Mouse (Mus musculus) gonadal fat pad, adult 2 months (tissue): ENCODE data around the gene Rpl39. TPM values are rescaled to one million over a fixed set of nuclear protein-coding genes. Genes with fewer than 3 reads are reported as not detected.
"Not testable (repeated sequence)": the region's sequence is repeated elsewhere in the genome, so short reads cannot be mapped to it uniquely, and the experiment has no call there.

Experiments
- DNase-seq: peaks from one replicate; pipeline ENCODE4 v3.0.0-alpha.2; 2012; ENCODE audit warnings: low read depth
- polyA plus RNA-seq: library from polyadenylated mRNA; depleted of rRNA; stranded (reverse); fragments of >200 nt; gene quantifications from 2 replicates; pipeline ENCODE4 v1.2.3, GENCODE M21; 2012; rRNA removed

Rpl39 gene
- 89.9 and 144 TPM in 2 replicates for polyA plus RNA-seq

DNA sequence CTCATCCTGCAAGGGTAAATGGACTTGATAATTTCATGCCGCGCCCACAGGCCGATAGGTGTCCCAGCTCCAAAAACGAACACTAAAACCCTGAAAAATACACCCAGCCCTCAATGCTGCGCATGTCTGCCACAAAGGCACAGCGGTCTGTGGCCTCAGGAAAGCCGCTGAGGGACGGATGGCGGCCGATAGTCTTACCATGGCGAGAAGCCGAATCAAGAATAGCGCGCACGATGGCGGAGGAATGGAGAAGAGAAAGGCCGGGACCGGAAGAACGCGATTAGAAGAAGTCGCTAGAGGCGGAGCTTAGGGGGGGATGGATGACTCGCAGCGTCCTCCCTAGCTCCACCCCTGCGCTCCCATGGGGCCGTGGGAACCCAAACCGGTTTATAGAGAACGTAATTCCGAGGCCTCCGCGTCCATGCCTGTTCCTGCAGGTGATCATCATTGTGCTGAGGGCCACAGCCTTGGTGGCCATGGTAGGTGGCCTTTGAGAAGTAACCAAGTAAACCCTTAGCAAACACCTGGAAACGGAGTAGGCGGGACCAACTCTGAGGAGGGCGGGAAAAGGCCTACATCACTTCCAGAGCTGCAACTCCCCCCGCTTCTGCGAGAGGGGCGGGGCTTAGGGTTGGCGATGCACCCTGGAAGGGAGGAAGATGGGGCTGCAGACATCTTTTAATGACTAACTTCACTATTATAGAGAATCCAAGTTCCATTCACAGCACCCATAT lies at the start of gene Rpl39:
Gene Rpl39, minus strand, starts transcription at position 476 of the 734 bp plus-strand sequence.
- DNase-seq = no peak

DNA sequence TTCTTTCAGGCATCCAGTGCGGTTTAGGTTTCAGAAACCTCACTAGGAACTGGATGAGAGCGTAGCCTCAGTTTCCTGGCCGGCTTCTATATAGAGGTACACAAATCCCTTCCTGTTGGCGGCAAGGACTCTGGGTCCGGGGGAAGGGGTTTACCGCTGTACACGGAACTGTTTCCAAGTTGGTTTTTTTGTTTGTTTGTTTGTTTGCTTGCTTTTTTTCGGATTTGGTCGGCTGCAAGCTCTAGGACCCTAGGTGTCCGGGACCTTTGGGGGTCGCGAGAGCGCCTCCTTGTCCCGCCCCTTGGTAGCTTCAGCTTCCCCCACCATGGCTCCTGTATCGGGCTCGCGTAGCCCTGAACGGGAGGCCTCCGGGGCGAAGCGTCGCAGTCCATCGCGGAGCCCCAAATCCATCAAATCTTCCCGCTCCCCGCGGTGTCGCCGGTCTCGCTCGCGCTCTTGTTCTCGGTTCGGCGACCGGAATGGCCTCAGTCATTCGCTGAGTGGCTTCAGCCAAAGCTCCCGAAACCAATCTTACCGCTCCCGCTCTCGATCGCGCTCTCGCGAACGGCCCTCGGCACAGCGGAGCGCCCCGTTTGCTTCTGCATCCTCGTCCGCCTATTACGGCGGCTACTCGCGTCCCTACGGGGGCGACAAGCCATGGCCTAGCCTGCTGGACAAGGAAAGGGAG lies 41.6 kb upstream of the Rpl39 start, which contains the start of gene Nkap:
Gene Nkap, plus strand, starts transcription at position 125 of the 688 bp plus-strand sequence.
- DNase-seq = no peak

DNA sequence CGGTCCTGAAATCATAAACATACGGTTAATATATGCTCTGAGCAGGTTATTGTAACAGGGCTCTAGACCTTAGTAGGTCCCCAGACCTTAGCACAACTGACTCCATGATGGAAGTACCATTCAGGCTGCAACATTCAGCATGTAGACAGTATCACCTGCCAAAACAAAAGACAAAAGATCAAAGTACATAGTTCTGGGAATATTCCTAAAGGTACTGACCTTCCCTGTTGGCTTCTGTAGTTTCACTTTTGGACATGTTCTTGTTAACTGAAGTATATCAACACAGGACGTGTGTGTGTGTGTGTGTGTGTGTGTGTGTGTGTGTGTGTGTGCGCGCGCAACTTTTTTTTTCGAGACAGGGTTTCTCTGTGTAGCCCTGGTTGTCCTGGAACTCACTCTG lies 40.3 kb upstream of the Rpl39 start:
- DNase-seq = no peak

DNA sequence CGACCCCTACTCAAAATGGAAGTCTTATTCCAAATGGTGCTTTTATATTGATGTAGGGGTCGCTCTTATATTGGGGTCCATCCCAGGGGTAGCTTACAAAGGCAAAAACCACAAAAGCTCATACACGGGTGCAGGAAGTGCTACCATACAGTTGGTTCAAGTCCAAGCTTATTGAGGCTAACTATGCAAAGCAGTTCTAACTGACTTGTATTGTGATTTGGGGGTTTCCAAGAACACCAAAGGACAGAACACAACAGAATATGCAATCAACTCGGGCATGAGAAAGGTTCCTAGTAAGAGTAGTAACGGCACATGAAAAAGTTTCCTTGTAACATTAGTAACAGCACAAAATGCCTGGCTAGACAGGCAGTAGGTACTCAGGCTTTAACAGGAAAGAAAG lies 35.0 kb upstream of the Rpl39 start:
- DNase-seq = no peak

DNA sequence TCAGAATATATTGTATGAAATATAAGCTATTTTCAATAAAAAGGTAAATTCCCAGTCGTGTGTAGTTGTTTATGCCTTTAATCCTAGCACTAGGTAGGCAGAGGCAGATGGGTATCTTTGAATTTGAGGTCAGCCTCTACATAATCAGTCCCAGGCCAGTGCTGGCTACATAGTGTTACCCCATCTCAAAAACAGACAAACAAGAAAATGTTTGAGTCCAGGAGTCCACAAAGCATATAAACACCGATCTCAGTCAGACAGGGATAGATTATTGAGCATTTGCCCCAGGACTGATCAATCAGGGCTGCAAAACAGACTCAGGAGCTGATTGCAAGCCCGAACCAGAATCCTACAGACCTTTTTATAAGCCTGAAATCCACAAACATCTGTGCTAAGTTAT lies 34.4 kb upstream of the Rpl39 start:
- no peak for DNase-seq

DNA sequence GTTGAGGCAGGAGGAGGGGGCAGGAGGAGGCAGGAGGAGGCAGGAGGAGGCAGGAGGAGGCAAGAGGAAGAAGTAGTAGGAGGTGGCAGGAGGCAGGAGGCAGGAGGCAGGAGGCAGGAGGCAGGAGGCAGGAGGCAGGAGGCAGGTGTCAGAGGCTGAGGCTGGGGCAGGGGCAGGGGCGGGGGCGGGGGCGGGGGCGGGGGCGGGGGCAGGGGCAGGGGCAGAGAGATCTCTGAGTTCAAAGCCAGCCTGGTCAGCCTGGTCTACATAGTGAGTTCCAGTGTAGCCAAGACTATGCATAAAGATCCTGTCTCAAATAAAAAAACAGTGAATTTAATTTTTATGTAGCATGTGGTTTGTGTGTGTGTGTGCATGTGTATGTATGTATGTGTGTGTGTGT lies 31.9 kb upstream of the Rpl39 start:
- no peak for DNase-seq

DNA sequence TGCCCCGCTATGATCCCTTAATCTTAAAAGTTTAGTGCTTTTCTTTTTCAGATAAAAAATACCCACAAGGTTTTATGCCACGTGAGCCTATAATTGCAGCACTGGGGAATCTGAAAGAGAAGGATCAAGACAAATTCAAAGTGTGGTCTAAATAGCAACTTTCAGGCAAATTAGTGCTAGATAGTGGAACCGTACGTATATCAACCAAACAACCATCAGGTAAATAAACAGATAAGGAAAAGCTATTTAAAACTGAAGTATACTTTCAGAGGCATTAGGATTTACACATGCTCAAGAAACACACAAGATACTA lies 25.6 kb upstream of the Rpl39 start:
- DNase-seq = no peak

DNA sequence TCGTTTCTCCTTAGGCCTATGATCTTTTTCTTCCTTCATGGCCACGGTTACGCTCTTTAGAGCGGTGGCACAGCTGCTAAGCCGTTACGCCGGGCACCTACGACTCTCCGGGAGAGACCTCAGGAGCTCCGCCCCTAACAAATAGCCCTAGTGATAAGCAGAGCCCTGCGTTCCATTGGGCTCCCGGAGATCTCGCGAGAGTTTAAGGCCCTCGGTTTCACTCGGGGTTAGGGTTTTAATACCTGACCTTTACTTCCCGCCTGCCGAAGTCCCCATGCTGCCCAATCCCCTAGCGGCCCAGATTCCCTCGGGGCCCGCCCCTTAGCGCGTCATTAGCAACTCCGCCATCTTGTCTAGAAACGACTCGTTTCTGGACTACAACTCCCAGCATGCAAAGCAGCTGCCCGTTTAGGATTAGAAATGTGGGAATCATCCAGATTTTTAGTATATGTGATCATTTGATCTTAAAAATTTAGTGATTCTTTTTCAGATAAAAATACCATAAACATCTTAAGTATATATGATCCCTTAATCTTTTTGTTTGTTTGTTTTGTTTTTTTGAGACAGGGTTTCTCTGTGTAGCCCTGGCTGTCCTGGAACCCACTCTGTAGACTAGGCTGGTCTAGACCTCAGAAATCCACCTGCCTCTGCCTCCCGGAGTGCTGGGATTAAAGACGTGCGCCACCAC lies 25.1 kb upstream of the Rpl39 start, which contains the start of gene Upf3b:
Gene Upf3b, minus strand, starts transcription at position 130 of the 688 bp plus-strand sequence.
- peak; percentile 63 for DNase-seq

DNA sequence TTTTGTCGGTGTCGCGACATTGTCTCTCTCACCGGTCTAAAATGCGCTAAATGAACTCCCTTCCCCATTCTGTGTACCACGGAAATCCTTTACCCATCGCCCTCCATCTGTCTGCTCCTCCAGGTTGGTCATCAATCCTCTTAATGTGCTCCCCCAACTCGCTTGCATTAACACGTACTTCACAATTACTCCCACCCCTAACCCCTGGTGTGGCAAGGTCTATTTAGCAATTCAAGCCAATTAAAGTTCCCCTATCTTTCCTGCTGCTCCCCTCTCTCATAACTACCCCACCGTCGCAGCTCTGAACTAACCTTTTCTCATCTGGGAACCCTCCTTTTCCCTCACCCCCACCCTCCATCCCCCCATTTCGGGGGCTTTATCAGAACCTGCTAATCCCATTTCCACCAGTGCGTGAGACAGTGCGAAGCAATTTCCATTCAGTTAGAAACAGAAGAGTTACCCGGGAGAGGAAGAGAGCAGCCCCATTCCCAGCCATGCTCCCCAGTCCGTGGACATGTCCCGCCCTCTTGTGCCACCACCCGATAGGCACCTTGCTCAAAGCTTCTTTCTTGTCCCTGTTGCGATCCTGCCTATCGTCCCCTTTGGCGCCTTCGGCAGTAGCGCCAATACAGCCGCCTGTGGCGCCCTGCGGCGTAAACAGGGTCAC lies 24.5 kb upstream of the Rpl39 start:
- DNase-seq = no peak

DNA sequence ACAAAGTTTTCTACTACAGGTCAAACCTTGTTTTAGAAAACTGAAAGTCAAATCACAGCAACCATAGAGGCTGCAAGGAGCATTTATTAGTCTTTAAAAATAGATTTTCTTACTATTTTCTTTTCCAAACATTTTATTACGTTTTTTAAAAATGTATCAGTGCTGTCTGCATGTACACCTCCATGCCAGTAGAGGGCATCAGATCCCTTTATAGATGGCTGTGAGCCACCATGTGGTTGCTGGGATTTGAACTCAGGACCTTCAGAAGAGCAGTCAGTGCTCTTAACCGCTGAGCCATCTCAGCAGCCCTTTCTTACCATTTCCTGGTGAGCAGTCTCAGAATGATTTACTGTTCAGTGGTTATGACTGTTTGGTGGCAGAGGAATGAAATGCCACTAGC lies 18.6 kb upstream of the Rpl39 start:
- no peak for DNase-seq

DNA sequence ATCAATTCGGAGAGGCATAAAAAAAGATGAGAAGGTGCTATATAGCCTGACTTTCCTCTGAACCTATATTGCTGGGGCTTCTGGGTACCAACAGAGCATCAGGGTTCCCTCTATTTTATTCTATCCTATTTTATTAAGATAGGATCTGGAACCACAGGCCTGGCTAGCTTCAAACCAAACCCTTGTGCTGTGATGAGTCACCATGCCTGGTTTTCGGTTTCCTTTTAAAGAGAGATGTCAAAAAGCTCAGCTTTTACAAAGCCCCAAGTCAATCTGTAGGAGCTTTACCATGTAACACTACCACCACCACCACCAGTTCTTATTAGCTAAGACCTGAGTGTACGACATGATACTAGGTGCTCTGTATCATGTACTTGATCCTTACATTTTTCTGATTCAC lies 13.5 kb upstream of the Rpl39 start:
- DNase-seq = no peak

DNA sequence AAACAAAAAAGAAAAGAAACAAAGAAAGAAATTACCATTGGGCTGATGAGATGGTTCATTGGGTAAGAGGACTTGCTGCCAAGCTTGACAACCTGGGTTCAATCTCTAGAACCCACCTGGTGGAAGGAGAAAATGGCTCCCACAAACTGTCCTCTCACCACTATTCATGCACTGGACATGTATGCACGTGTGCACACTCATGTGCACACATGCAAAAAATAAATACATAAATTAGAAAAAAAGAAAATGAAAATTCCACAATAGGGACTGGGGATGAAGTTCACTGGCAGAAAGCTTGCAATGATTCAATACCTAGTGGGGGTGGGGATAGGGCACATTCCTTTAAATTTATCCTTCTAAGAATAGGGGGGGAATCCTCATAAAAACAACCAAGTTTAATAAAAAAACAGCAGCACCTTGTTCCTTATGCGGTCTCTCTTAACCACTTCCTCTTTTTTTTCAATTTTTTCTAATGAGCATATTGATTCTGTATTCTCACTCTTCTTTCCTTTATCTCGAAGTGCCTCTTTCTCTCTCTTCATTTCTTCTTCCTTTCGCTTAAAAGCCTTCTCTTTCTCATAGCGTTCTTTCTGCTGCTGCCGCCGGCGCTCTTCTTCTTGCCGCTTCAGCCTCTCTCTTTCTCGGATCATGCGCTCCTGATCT lies 10.0 kb upstream of the Rpl39 start:
- DNase-seq = no peak

DNA sequence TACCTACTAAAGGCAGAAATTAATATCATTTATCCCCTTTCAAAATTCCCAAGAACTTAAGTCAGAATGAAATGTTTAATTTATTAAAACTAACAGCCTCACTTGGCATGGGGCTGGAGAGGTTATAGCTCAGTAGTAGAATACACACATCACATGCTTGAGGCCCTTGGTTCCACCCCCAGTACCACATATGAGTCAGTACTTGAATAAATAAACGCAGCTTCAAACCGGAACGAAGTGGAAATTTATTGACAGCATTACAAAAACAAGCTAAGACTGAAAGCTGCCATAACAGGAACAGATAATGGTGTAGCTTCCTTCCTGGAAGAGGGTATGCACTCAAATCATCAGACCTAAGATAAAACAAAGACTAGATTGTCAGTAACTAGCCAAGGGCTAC lies 6.3 kb upstream of the Rpl39 start:
- no peak for DNase-seq

DNA sequence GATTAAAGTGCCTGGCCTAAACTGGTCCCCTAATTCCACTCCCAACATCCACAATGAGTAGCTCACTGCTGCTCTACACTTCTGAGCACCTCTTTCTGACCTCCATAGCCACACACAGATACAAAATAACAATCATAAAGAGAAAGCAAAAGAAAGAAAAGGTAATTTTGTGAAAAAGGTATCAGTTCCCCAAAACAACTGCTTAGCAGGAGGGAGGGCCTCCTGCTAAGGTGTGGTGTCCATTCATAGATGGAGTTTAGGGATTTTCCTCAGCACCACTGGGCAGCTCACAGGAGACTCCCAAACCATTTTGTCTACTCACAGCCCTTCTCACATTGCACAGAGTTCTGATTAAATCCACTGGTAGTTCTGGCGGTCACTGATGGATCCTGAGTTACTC lies 3.6 kb upstream of the Rpl39 start:
- no peak for DNase-seq

DNA sequence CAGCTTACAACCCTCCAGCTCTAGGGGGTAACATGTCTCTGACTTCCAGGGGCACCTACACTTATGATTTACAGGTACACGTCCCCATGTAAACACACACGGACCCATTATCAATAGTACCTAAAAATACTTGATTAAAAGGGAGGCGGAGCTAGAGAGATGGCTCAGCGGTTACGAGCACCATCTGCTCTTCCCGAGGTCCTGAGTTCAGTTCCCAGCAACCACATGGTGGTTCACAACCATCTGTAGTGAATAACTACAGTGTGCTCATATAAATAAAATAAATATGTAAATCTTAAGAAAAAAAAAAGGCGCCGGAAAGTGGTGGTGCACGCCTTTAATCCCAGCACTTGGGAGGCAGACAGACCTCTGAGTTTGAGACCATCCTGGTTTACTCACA lies 463 bp upstream of the Rpl39 start:
- DNase-seq = no peak

DNA sequence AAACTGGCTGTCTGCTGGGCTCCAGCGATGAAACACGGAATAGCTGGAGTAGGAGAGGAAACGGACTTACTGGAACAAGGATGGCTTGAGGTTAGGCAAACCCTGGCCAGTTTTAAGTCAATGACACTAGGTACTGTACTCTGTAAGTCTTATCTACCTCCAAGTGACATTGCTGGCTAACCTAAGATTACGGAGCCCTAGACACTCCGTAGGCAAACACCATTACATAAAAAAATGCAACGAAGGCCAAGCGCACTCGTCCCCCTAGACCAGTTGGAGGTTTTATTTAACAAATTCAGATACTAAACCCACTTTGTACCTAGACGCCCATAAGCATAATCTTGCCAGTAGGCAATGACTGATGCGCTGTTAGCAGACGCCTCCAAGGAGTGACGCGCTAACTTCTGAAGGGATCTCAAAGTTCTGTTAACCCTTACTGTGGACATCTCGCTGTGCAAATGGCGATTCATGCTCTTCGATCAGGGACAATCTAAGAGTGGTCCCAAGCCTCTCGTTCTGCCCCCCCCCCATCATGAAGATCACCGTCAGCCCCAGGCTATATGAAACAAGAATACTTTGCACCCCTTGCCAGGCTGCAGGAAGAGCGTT lies 780 bp downstream of the Rpl39 start:
- no peak for DNase-seq

DNA sequence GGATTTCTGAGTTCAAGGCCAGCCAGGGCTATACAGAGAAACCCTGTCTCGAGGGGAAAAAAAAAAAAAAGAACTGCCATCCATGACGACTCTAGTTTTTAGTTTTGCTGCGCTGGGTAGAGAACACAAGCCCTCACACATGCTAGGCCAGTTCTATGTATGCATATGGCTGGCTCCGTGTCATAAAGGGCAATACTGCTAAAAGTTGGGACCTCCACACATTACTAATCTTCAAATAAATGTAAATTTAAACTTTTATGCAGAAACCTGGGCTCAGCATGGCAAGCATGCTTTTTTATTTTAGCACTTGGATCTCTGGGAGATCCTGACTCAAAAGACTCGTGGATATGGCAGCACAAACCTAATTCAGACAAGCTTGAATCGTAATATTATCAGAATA lies 4.0 kb downstream of the Rpl39 start:
- DNase-seq = no peak

DNA sequence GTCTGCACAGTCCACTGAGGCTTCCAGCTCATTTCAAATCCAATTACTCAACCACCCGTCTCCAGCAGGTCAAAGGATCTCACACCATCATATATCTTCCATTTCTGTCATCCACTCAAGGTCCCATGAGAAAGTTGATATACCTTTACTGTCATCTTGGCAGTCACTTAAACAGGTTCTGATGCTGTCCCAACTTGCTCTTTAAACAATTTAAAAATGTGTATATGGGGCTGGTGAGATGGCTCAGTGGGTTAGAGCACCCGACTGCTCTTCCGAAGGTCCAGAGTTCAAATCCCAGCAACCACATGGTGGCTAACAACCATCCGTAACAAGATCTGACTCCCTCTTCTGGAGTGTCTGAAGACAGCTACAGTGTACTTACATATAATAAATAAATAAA lies 4.9 kb downstream of the Rpl39 start:
- DNase-seq = not testable (repeated sequence)

DNA sequence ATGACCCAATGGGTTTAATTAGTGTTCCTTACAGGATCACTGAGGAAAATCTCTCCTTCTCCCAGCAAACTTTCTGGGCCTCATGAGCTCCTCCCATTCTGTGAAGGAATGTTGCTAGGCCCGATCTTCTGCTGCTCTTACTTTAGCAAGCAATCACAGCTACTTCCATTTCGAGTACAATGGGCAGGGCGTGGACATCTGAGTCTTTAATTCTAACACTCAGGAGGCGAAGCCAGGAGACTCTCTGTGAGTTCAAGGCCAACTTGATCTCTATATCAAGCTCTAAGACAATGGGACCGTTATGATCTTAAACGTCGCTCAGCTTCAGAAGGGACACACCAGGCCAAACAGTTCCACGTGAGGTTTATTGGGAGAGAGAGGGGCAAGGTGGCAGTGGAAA lies 8.6 kb downstream of the Rpl39 start:
- no peak for DNase-seq

DNA sequence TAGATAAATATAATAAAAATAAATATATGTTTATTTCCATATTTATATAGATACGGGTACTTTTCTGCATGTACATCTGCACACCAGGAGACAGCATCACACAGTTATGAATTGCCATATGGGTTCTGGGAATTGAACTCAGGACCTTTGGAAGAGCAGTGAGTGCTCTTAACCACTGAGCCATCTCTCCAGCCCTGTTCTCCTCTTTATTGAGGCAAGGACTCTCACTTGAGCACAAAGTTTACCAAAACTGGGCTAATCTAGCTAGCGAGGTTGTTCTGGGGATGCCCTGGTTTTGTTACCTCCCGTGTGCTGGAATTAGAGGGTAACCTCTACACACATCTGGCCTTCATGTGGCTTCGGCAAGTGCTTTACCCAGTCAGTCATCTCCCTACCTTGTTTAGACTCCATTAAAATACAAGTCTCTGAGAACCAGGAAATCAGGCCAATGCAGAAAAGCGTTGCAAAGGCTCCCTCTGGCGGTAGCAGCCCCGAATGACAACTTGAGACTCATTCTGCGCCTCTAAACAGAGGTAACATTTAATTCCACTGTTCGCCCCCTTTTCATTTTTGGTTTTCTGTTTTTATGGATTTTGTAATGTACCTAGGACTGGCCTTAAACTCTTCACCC lies 10.8 kb downstream of the Rpl39 start:
- no peak for DNase-seq

DNA sequence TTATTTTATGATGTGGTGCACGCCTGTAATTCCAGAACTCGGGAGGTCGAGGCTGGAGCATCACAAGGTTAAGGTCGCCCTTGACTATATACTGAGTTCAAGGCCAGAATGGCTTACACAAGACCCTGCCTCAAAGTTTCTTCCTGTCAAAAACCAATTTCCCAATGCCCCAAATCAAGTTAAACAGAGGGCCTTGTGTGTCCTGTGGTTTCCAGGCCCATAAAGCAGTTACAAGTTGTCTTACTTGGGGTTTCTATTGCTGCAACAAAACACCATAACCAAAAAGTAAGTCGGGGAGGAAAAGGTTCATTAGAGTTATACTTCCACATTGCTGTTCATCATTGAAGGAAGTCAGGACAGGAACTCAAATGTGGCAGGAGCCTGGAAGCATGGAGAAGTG lies 16.4 kb downstream of the Rpl39 start:
- no peak for DNase-seq
